Mouse (Mus musculus) bone marrow, adult 2 months (tissue): ENCODE data around the gene Btn2a2.

Experiments
- CTCF ChIP-seq: fragments of 200-500 bp; IDR thresholded peaks from 2 replicates; pipeline ENCODE4 v1.5.1; 2011; ENCODE audit warnings: low read length, control low read depth; ENCODE audit not compliant: control insufficient read depth, insufficient read depth
- POLR2A ChIP-seq: fragments of 200-500 bp; IDR thresholded peaks from 2 replicates; pipeline ENCODE4 v1.6.1; 2011; ENCODE audit warnings: low read depth, mild to moderate bottlenecking, control low read depth, low read length, borderline replicate concordance; ENCODE audit not compliant: control insufficient read depth

GRCm38 (mm10) chr13:23515826-23516620 is 27.4 kb upstream of the Btn2a2 start:
- TF ChIP-seq CTCF (no peak), POLR2A (no peak)
